9 mouse cellular contexts compared by ENCODE assay signal in the genomic region with DNA sequence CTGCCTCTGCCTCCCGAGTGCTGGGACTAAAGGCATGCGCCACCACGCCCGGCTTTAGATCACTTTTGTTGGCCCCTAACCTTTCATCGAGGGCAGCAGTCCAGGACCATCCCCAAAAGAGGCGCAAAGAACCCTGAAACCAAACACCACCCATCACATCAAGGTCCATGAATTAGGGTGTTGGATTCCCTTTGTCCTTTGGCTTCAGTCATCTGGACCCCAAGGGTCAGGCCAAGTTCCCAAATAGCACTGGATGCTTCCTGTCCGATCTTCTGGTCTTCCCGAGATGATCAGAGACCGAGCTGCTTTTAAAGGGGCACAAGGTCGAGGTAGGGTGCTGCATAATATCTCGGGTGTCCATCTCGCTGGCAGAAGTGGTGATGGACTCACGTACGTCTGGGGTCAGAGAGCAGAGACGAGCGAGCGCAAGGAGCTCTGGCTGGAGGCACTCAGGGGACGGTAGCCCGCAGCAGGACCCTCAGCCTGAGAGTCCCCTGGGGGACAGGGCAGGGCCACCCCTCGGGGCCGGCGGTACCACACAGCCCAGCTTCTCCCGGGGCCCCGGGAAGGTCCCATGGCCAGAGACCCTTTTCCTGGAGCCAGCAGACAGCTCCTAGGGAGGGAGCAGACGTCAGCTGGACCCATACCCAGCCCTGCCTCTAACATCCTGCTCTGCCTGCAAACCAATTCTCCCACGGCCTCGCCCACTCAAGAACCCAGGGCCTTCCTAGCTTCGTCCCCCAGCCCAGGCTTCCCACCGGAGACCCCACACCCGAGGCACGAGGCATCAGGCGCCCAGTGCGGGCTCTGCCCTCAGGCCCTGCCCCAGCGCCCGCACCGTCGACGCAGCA. TPM values are rescaled to one million over a fixed set of nuclear protein-coding genes. Genes with fewer than 3 reads are reported as not detected.
DNase-seq lines count a peak whose midpoint lies in the region; ATAC-seq and TF ChIP-seq lines count a peak whose summit lies in the region.
"Had no signal": no experiment of that assay in that cellular context is flagged by ENCODE, and none has a peak within 500 bp of the region (broad histone marks: within the 10 kb centered on the region; RNA-seq: fewer than 3 reads in every experiment).

No protein-coding gene starts in this region.

- no peak overlapping the region for H3K27ac ChIP-seq in kidney, postnatal 0 days
- H3K27ac ChIP-seq in forebrain, embryonic 15.5 days (replicated peaks), result no peak overlapping the region
- no peak overlapping the region for H3K27ac ChIP-seq in limb, embryonic 11.5 days (replicated peaks; ENCODE audit: low read depth, low read length)
- H3K27ac ChIP-seq in neural tube, embryonic 14.5 days (ENCODE audit: low read depth, low read length), result no peak overlapping the region

- ATAC-seq in kidney, postnatal 0 days (replicated peaks; ENCODE audit: low FRiP score, low read depth), result no peak
- no peak for ATAC-seq in forebrain, embryonic 15.5 days (replicated peaks)
- ATAC-seq in limb, embryonic 11.5 days (ENCODE audit: insufficient number of reproducible peaks, low FRiP score, low TSS enrichment, low read depth), result no peak
- ATAC-seq in neural tube, embryonic 14.5 days (ENCODE audit: low read depth), result no peak

- H3K4me2 ChIP-seq in kidney, postnatal 0 days (ENCODE audit: low read length), result no peak overlapping the region
- peak overlapping the region; percentile 43 for H3K4me2 ChIP-seq in forebrain, embryonic 15.5 days (replicated peaks)
- peak overlapping the region; percentile 34; the same call in 1 of the 2 replicates for H3K4me2 ChIP-seq in limb, embryonic 11.5 days (ENCODE audit: low read depth, severe bottlenecking)
- H3K4me2 ChIP-seq in neural tube, embryonic 14.5 days (ENCODE audit: low read depth, low read length), result no peak overlapping the region

- H3K4me3 ChIP-seq in kidney, postnatal 0 days (replicated peaks; ENCODE audit: low read depth, low read length), result peak overlapping the region; percentile 13; the same call in 1 of the 2 replicates
- H3K4me3 ChIP-seq in forebrain, embryonic 15.5 days, result peak overlapping the region; percentile 31; the same call in 1 of the 2 replicates
- no peak overlapping the region; the same call in 1 of the 2 replicates for H3K4me3 ChIP-seq in limb, embryonic 11.5 days (ENCODE audit: low read depth, low read length)
- peak overlapping the region; percentile 22; the same call in 1 of the 2 replicates for H3K4me3 ChIP-seq in neural tube, embryonic 14.5 days (ENCODE audit: low read depth, low read length)

- H3K27me3 ChIP-seq in kidney, postnatal 0 days (ENCODE audit: insufficient read depth, low read length), result peaks cover 36% of the 10 kb centered on the region
- H3K27me3 ChIP-seq in forebrain, embryonic 15.5 days, result peaks cover 61% of the 10 kb centered on the region
- peaks cover 92% of the 10 kb centered on the region for H3K27me3 ChIP-seq in limb, embryonic 11.5 days (ENCODE audit: control insufficient read depth, insufficient read depth, low read length)
- peaks cover 36% of the 10 kb centered on the region for H3K27me3 ChIP-seq in neural tube, embryonic 14.5 days (ENCODE audit: control insufficient read depth, insufficient read depth, low read length)

- no peak overlapping the region for H3K9ac ChIP-seq in kidney, postnatal 0 days (ENCODE audit: low read depth, low read length)
- no peak overlapping the region for H3K9ac ChIP-seq in forebrain, embryonic 15.5 days (replicated peaks)
- H3K9ac ChIP-seq in limb, embryonic 11.5 days (ENCODE audit: low read length), result no peak overlapping the region
- H3K9ac ChIP-seq in neural tube, embryonic 14.5 days (replicated peaks; ENCODE audit: low read depth, low read length), result no peak overlapping the region

- no peak for DNase-seq in kidney, postnatal 0 days (ENCODE audit: low spot score)
- DNase-seq in kidney, adult 11 months, result no peak
- no peak for DNase-seq in limb, embryonic 11.5 days (ENCODE audit: low spot score)
- DNase-seq in frontal cortex, adult 2 months (ENCODE audit: extremely low spot score in 1 of 2, low spot score in 1 of 2), result no peak
- no peak for DNase-seq in adrenal gland, adult 18-20 months (ENCODE audit: low spot score in 2 of 2)
- DNase-seq: right cerebral cortex, postnatal 4 days had no signal

- 41% methylated on average over 38 of the region's 38 CpGs for WGBS in kidney, postnatal 0 days
- WGBS in forebrain, embryonic 15.5 days, result 53% methylated on average over 38 of the region's 38 CpGs
- WGBS in limb, embryonic 11.5 days, result 49% methylated on average over 38 of the region's 38 CpGs
- WGBS in neural tube, embryonic 14.5 days, result 46% methylated on average over 38 of the region's 38 CpGs

- no peaks in the 10 kb centered on the region for H3K36me3 ChIP-seq in kidney, postnatal 0 days (ENCODE audit: insufficient read depth, low read length)
- H3K36me3 ChIP-seq in forebrain, embryonic 15.5 days, result peaks cover 8% of the 10 kb centered on the region; the same call in 1 of the 2 replicates
- no peaks in the 10 kb centered on the region for H3K36me3 ChIP-seq in limb, embryonic 11.5 days (ENCODE audit: control insufficient read depth, insufficient read depth, low read length)
- peaks cover 12% of the 10 kb centered on the region for H3K36me3 ChIP-seq in neural tube, embryonic 14.5 days (ENCODE audit: control insufficient read depth, insufficient read depth, low read length)

- TF ChIP-seq CTCF in kidney, postnatal 0 days (IDR thresholded peaks at IDR 0.05; ENCODE audit: low read depth), result no peak

- no peaks in the 10 kb centered on the region for H3K9me3 ChIP-seq in kidney, postnatal 0 days (replicated peaks; ENCODE audit: low read length)
- H3K9me3 ChIP-seq in forebrain, embryonic 15.5 days, result no peaks in the 10 kb centered on the region
- peaks cover 4% of the 10 kb centered on the region; the same call in 1 of the 2 replicates for H3K9me3 ChIP-seq in limb, embryonic 11.5 days (ENCODE audit: control insufficient read depth, low read length)
- no peaks in the 10 kb centered on the region for H3K9me3 ChIP-seq in neural tube, embryonic 14.5 days (ENCODE audit: control insufficient read depth, low read length)

- peaks cover 40% of the 10 kb centered on the region for H3K4me1 ChIP-seq in kidney, postnatal 0 days (replicated peaks; ENCODE audit: insufficient read depth, low read length)
- peaks cover 53% of the 10 kb centered on the region for H3K4me1 ChIP-seq in forebrain, embryonic 15.5 days
- H3K4me1 ChIP-seq in limb, embryonic 11.5 days (ENCODE audit: control insufficient read depth, insufficient read depth, low read length), result peaks cover 22% of the 10 kb centered on the region
- H3K4me1 ChIP-seq in neural tube, embryonic 14.5 days (ENCODE audit: control insufficient read depth, insufficient read depth, low read length), result peaks cover 32% of the 10 kb centered on the region

RNA-seq across cellular contexts. Expression of gene Paqr4, which starts 0.9 kb away (rescaled TPM):
- 16.0 and 17.9 TPM in 2 replicates for polyA plus RNA-seq in kidney, postnatal 0 days (2015; fragmentation: Nextera tagmentation; extraction: Ambion mirVana)
- polyA plus RNA-seq in forebrain, embryonic 15.5 days (2015; fragmentation: Nextera tagmentation; extraction: Ambion mirVana), result 39.4 and 39.7 TPM in 2 replicates
- polyA plus RNA-seq in limb, embryonic 11.5 days (2014; fragmentation: Nextera tagmentation; extraction: Ambion mirVana), result 7.4 and 7.7 TPM in 2 replicates
- 49.6 and 51.4 TPM in 2 replicates for polyA plus RNA-seq in neural tube, embryonic 14.5 days (2014; fragmentation: Nextera tagmentation; extraction: Ambion mirVana)
- 47.2 and 49.8 TPM in 2 replicates for polyA plus RNA-seq in frontal cortex, adult 2 months (2012; rRNA removed)
- 10 to 100 TPM in 1 of 2 experiments, 1 to 10 TPM in 1; 8.5 to 12.7 TPM for total RNA-seq in adrenal gland, adult 18-20 months (2021)

RNA-seq across cellular contexts. Expression of gene Kremen2, which starts 4.0 kb away (rescaled TPM):
- polyA plus RNA-seq in kidney, postnatal 0 days (2015; fragmentation: Nextera tagmentation; extraction: Ambion mirVana), result 0.29 and 0.52 TPM in 2 replicates
- polyA plus RNA-seq in forebrain, embryonic 15.5 days (2015; fragmentation: Nextera tagmentation; extraction: Ambion mirVana), result 0.48 and 0.50 TPM in 2 replicates
- 14.8 and 16.2 TPM in 2 replicates for polyA plus RNA-seq in limb, embryonic 11.5 days (2014; fragmentation: Nextera tagmentation; extraction: Ambion mirVana)
- polyA plus RNA-seq in neural tube, embryonic 14.5 days (2014; fragmentation: Nextera tagmentation; extraction: Ambion mirVana), result 0.93 and 1.2 TPM in 2 replicates
- polyA plus RNA-seq in frontal cortex, adult 2 months (2012; rRNA removed), result 0.38 and 0.52 TPM in 2 replicates
- under 1 TPM in 1 of 2 experiments, not detected in 1; 0.13 TPM for total RNA-seq in adrenal gland, adult 18-20 months (2021)
- total RNA-seq: hematopoietic stem cell, adult 5-6 weeks had no signal

RNA-seq across cellular contexts. Expression of gene Pkmyt1, which starts 15.4 kb away (rescaled TPM):
- polyA plus RNA-seq in kidney, postnatal 0 days (2015; fragmentation: Nextera tagmentation; extraction: Ambion mirVana), result 21.1 and 24.5 TPM in 2 replicates
- polyA plus RNA-seq in forebrain, embryonic 15.5 days (2015; fragmentation: Nextera tagmentation; extraction: Ambion mirVana), result 26.7 and 28.4 TPM in 2 replicates
- 47.8 and 51.6 TPM in 2 replicates for polyA plus RNA-seq in limb, embryonic 11.5 days (2014; fragmentation: Nextera tagmentation; extraction: Ambion mirVana)
- polyA plus RNA-seq in neural tube, embryonic 14.5 days (2014; fragmentation: Nextera tagmentation; extraction: Ambion mirVana), result 13.0 and 14.3 TPM in 2 replicates
- polyA plus RNA-seq in frontal cortex, adult 2 months (2012; rRNA removed), result 8.1 and 8.7 TPM in 2 replicates
- total RNA-seq in adrenal gland, adult 18-20 months (2021), result 1 to 10 TPM; 2.1 to 2.4 TPM

RNA-seq across cellular contexts. Expression of gene 1520401A03Rik, which starts 19.0 kb away (rescaled TPM):
- 0.05 and 0.30 TPM in 2 replicates for polyA plus RNA-seq in kidney, postnatal 0 days (2015; fragmentation: Nextera tagmentation; extraction: Ambion mirVana)
- polyA plus RNA-seq in forebrain, embryonic 15.5 days (2015; fragmentation: Nextera tagmentation; extraction: Ambion mirVana), result not detected in 2 replicates
- polyA plus RNA-seq in limb, embryonic 11.5 days (2014; fragmentation: Nextera tagmentation; extraction: Ambion mirVana), result 0.09 and 0.13 TPM in 2 replicates
- polyA plus RNA-seq in neural tube, embryonic 14.5 days (2014; fragmentation: Nextera tagmentation; extraction: Ambion mirVana), result 0.21 and 0.52 TPM in 2 replicates
- 0.13 and 0.24 TPM in 2 replicates for polyA plus RNA-seq in frontal cortex, adult 2 months (2012; rRNA removed)
- 1 to 10 TPM; 2.2 to 6.7 TPM for total RNA-seq in adrenal gland, adult 18-20 months (2021)
- total RNA-seq: hematopoietic stem cell, adult 5-6 weeks had no signal

RNA-seq across cellular contexts. Expression of gene Flywch1, which starts 29.8 kb away (rescaled TPM):
- polyA plus RNA-seq in kidney, postnatal 0 days (2015; fragmentation: Nextera tagmentation; extraction: Ambion mirVana), result 74.6 and 74.7 TPM in 2 replicates
- polyA plus RNA-seq in forebrain, embryonic 15.5 days (2015; fragmentation: Nextera tagmentation; extraction: Ambion mirVana), result 162 and 164 TPM in 2 replicates
- 125 and 129 TPM in 2 replicates for polyA plus RNA-seq in limb, embryonic 11.5 days (2014; fragmentation: Nextera tagmentation; extraction: Ambion mirVana)
- polyA plus RNA-seq in neural tube, embryonic 14.5 days (2014; fragmentation: Nextera tagmentation; extraction: Ambion mirVana), result 192 and 216 TPM in 2 replicates
- 208 and 231 TPM in 2 replicates for polyA plus RNA-seq in frontal cortex, adult 2 months (2012; rRNA removed)
- 10 to 100 TPM; 72.5 to 89.3 TPM for total RNA-seq in adrenal gland, adult 18-20 months (2021)

Comparison
In these comparisons a context has a peak if more than half of its experiments do, and no peak if none do; other contexts are left out.
1. H3K4me2 ChIP-seq: peak in forebrain, embryonic 15.5 days (single experiment) and limb, embryonic 11.5 days (single experiment); none in kidney, postnatal 0 days (single experiment) and neural tube, embryonic 14.5 days (single experiment).